Comparison of ENCODE assay signal across 12 mouse cellular contexts in genomic region chr3:89558972-89559910, GRCm38 (mm10). TPM values are rescaled to one million over a fixed set of nuclear protein-coding genes. Genes with fewer than 3 reads are reported as not detected.
DNase-seq lines count a peak whose midpoint lies in the region; ATAC-seq and TF ChIP-seq lines count a peak whose summit lies in the region.
"Had no signal": no experiment of that assay in that cellular context is flagged by ENCODE, and none has a peak within 500 bp of the region (broad histone marks: within the 10 kb centered on the region; RNA-seq: fewer than 3 reads in every experiment).

No protein-coding gene starts in this region.

- 76% methylated on average over 15 of the region's 15 CpGs for WGBS in midbrain, embryonic 12.5 days
- 81% methylated on average over 15 of the region's 15 CpGs for WGBS in midbrain, embryonic 10.5 days
- WGBS in forebrain, embryonic 13.5 days, result 35% methylated on average over 15 of the region's 15 CpGs
- 47% methylated on average over 15 of the region's 15 CpGs for WGBS in midbrain, embryonic 16.5 days
- WGBS in intestine, postnatal 0 days, result 62% methylated on average over 15 of the region's 15 CpGs

- H3K4me3 ChIP-seq in midbrain, embryonic 12.5 days, result no peak overlapping the region
- no peak overlapping the region for H3K4me3 ChIP-seq in midbrain, embryonic 10.5 days
- no peak overlapping the region for H3K4me3 ChIP-seq in cortical plate, adult 2 months (ENCODE audit: insufficient read depth, low read length)
- H3K4me3 ChIP-seq in forebrain, embryonic 13.5 days, result no peak overlapping the region
- H3K4me3 ChIP-seq in midbrain, embryonic 16.5 days (ENCODE audit: low read depth, low read length), result no peak overlapping the region
- H3K4me3 ChIP-seq in intestine, postnatal 0 days (ENCODE audit: low read depth, low read length), result no peak overlapping the region
- H3K4me3 ChIP-seq: embryonic facial prominence, embryonic 13.5 days; liver, embryonic 12.5 days had no signal

- H3K4me2 ChIP-seq in midbrain, embryonic 12.5 days (replicated peaks), result no peak overlapping the region
- H3K4me2 ChIP-seq in forebrain, embryonic 13.5 days, result peak overlapping the region; percentile 35
- H3K4me2 ChIP-seq in midbrain, embryonic 16.5 days (ENCODE audit: low read length), result no peak overlapping the region
- H3K4me2 ChIP-seq in intestine, postnatal 0 days (replicated peaks; ENCODE audit: low read depth), result no peak overlapping the region
- H3K4me2 ChIP-seq: embryonic facial prominence, embryonic 13.5 days; liver, embryonic 12.5 days had no signal

- 0 out of 2 replicates have a peak overlapping the region, but pooled peaks have one; percentile 10 for H3K27ac ChIP-seq in midbrain, embryonic 12.5 days (replicated peaks)
- H3K27ac ChIP-seq in midbrain, embryonic 10.5 days (replicated peaks), result no peak overlapping the region
- H3K27ac ChIP-seq in cortical plate, adult 2 months (ENCODE audit: insufficient read depth, low read length), result 0 out of 2 replicates have a peak overlapping the region, but pooled peaks have one; percentile 1
- peak overlapping the region; percentile 81 for H3K27ac ChIP-seq in forebrain, embryonic 13.5 days
- H3K27ac ChIP-seq in midbrain, embryonic 16.5 days (ENCODE audit: low read length), result peak overlapping the region; percentile 60
- no peak overlapping the region for H3K27ac ChIP-seq in intestine, postnatal 0 days (ENCODE audit: low read depth, low read length)
- H3K27ac ChIP-seq: embryonic facial prominence, embryonic 13.5 days; liver, embryonic 12.5 days had no signal

- no peaks in the 10 kb centered on the region for H3K27me3 ChIP-seq in midbrain, embryonic 12.5 days
- no peaks in the 10 kb centered on the region for H3K27me3 ChIP-seq in midbrain, embryonic 10.5 days (ENCODE audit: low read depth, poor library complexity, severe bottlenecking)
- H3K27me3 ChIP-seq in forebrain, embryonic 13.5 days, result no peaks in the 10 kb centered on the region
- H3K27me3 ChIP-seq in midbrain, embryonic 16.5 days (ENCODE audit: control insufficient read depth, insufficient read depth, low read depth, low read length), result no peaks in the 10 kb centered on the region
- no peaks in the 10 kb centered on the region for H3K27me3 ChIP-seq in intestine, postnatal 0 days (replicated peaks; ENCODE audit: control insufficient read depth, insufficient read depth, low read length)
- H3K27me3 ChIP-seq: embryonic facial prominence, embryonic 13.5 days had no signal

- TF ChIP-seq CTCF in cortical plate, adult 2 months (IDR thresholded peaks at IDR 0.05; ENCODE audit: extremely low read depth, insufficient read depth, low read length), result no peak
- no peak for TF ChIP-seq CTCF in intestine, postnatal 0 days (IDR thresholded peaks at IDR 0.05; ENCODE audit: low read depth)

- 0 out of 2 replicates have a peak, but pooled peaks have one; percentile 16 for ATAC-seq in midbrain, embryonic 12.5 days (ENCODE audit: low FRiP score, low read depth)
- peak; percentile 96 for ATAC-seq in forebrain, embryonic 13.5 days
- peak; percentile 77 for ATAC-seq in midbrain, embryonic 16.5 days
- no peak for ATAC-seq in intestine, postnatal 0 days
- ATAC-seq: liver, embryonic 12.5 days had no signal

- DNase-seq in midbrain, embryonic 10.5 days (ENCODE audit: low spot score), result no peak
- no peak for DNase-seq in cerebellum, adult 8-10 months
- DNase-seq: adrenal gland, postnatal 36 days; cerebellum, adult 11-12 months; heart, postnatal 4 days had no signal

- no peaks in the 10 kb centered on the region for H3K9me3 ChIP-seq in midbrain, embryonic 12.5 days
- H3K9me3 ChIP-seq in midbrain, embryonic 10.5 days (replicated peaks), result no peaks in the 10 kb centered on the region
- no peaks in the 10 kb centered on the region for H3K9me3 ChIP-seq in forebrain, embryonic 13.5 days (replicated peaks)
- H3K9me3 ChIP-seq in midbrain, embryonic 16.5 days (replicated peaks; ENCODE audit: control insufficient read depth, low read length, poor library complexity, severe bottlenecking), result no peaks in the 10 kb centered on the region
- H3K9me3 ChIP-seq in intestine, postnatal 0 days (ENCODE audit: control insufficient read depth), result no peaks in the 10 kb centered on the region
- H3K9me3 ChIP-seq: embryonic facial prominence, embryonic 13.5 days; liver, embryonic 12.5 days had no signal

- peaks cover 13% of the 10 kb centered on the region; the same call in 1 of the 2 replicates for H3K4me1 ChIP-seq in midbrain, embryonic 12.5 days
- H3K4me1 ChIP-seq in midbrain, embryonic 10.5 days, result peaks cover 4% of the 10 kb centered on the region; the same call in 1 of the 2 replicates
- H3K4me1 ChIP-seq in cortical plate, adult 2 months (ENCODE audit: control insufficient read depth, insufficient read depth, low read length), result peaks cover 2% of the 10 kb centered on the region
- peaks cover 30% of the 10 kb centered on the region for H3K4me1 ChIP-seq in forebrain, embryonic 13.5 days
- H3K4me1 ChIP-seq in midbrain, embryonic 16.5 days (ENCODE audit: control insufficient read depth, insufficient read depth, low read length), result peaks cover 13% of the 10 kb centered on the region
- H3K4me1 ChIP-seq in intestine, postnatal 0 days (replicated peaks; ENCODE audit: control insufficient read depth, insufficient read depth, low read length), result no peaks in the 10 kb centered on the region

- TF ChIP-seq POLR2A in cortical plate, adult 2 months (IDR thresholded peaks at IDR 0.05; ENCODE audit: extremely low read depth, insufficient read depth, low read length), result no peak

- H3K9ac ChIP-seq in midbrain, embryonic 12.5 days (replicated peaks), result no peak overlapping the region
- H3K9ac ChIP-seq in forebrain, embryonic 13.5 days, result no peak overlapping the region
- H3K9ac ChIP-seq in midbrain, embryonic 16.5 days (ENCODE audit: low read depth, low read length), result no peak overlapping the region
- no peak overlapping the region for H3K9ac ChIP-seq in intestine, postnatal 0 days (ENCODE audit: low read depth, low read length)
- H3K9ac ChIP-seq: embryonic facial prominence, embryonic 13.5 days; liver, embryonic 12.5 days had no signal

- no peaks in the 10 kb centered on the region for H3K36me3 ChIP-seq in midbrain, embryonic 12.5 days
- no peaks in the 10 kb centered on the region for H3K36me3 ChIP-seq in midbrain, embryonic 10.5 days
- H3K36me3 ChIP-seq in forebrain, embryonic 13.5 days (ENCODE audit: poor library complexity, severe bottlenecking), result no peaks in the 10 kb centered on the region
- no peaks in the 10 kb centered on the region for H3K36me3 ChIP-seq in midbrain, embryonic 16.5 days (ENCODE audit: control insufficient read depth, insufficient read depth, low read length)
- H3K36me3 ChIP-seq in intestine, postnatal 0 days (ENCODE audit: control insufficient read depth, insufficient read depth), result no peaks in the 10 kb centered on the region
- H3K36me3 ChIP-seq: embryonic facial prominence, embryonic 13.5 days; liver, embryonic 12.5 days had no signal

RNA-seq across cellular contexts. Expression of gene Kcnn3, which starts 39.3 kb away (rescaled TPM):
- polyA plus RNA-seq in midbrain, embryonic 12.5 days (2016; fragmentation: Nextera tagmentation; extraction: Ambion mirVana), result 1.8 and 3.0 TPM in 2 replicates
- polyA plus RNA-seq in midbrain, embryonic 10.5 days (2016; fragmentation: Nextera tagmentation; extraction: Ambion mirVana), result 0.68 and 1.1 TPM in 2 replicates
- 9.5 and 10.9 TPM in 2 replicates for polyA plus RNA-seq in cortical plate, adult 2 months (2012; rRNA removed)
- 3.5 and 4.3 TPM in 2 replicates for polyA plus RNA-seq in forebrain, embryonic 13.5 days (2015; fragmentation: Nextera tagmentation; extraction: Ambion mirVana)
- polyA plus RNA-seq in midbrain, embryonic 16.5 days (2015; fragmentation: Nextera tagmentation; extraction: Ambion mirVana), result 9.2 and 10.0 TPM in 2 replicates
- 4.6 TPM in 2 replicates for polyA plus RNA-seq in intestine, postnatal 0 days (2015; fragmentation: Nextera tagmentation; extraction: Ambion mirVana)
- polyA plus RNA-seq: liver, embryonic 12.5 days had no signal

Comparison
In these comparisons a context has a peak if more than half of its experiments do, and no peak if none do; other contexts are left out.
1. H3K27ac ChIP-seq: peak in midbrain, embryonic 12.5 days (single experiment), cortical plate, adult 2 months (single experiment), forebrain, embryonic 13.5 days (single experiment) and midbrain, embryonic 16.5 days (single experiment); none in midbrain, embryonic 10.5 days (single experiment) and intestine, postnatal 0 days (single experiment).